Mouse (Mus musculus): ENCODE results near the gene Rasgrf1. TPM values are rescaled to one million over a fixed set of nuclear protein-coding genes. Genes with fewer than 3 reads are reported as not detected.

Gene Rasgrf1
- total and polyA plus RNA-seq, 3 experiments, result not detected

- no peak overlapping the region for H3K27ac ChIP-seq (ENCODE audit: insufficient read depth, low read depth)
- no peak overlapping the region for H3K4me3 ChIP-seq (replicated peaks in 1 of 3; ENCODE audit: low read depth in 2 of 3, low read length in 2 of 3, poor library complexity in 1 of 3)
- dilution Hi-C loops (cut with MboI; ENCODE audit: extremely low pct_ligation_motif_present, extremely low pct_unique_long_range_greater_than_20kb, low sequenced_read_pairs) (no loop called here), in situ Hi-C loops (cut with MboI; ENCODE audit: low pct_ligation_motif_present, low pct_unique_long_range_greater_than_20kb, low sequenced_read_pairs) (no loop called here)
- H3K4me2 ChIP-seq (ENCODE audit: insufficient read depth, low read depth, poor library complexity, severe bottlenecking), result no peak overlapping the region
- no peak for DNase-seq (ENCODE audit: extremely low read depth)
- no peak for TF ChIP-seq TBP (conservative IDR thresholded peaks at IDR 0.05; ENCODE audit: low read depth, low read length)
- no peak for TF ChIP-seq SIN3A (IDR thresholded peaks at IDR 0.05; ENCODE audit: low read length)
- TF ChIP-seq MYC (IDR thresholded peaks at IDR 0.05; ENCODE audit: low read depth, low read length), result no peak
- TF ChIP-seq HCFC1 (IDR thresholded peaks at IDR 0.05; ENCODE audit: low read depth, low read length), result no peak
- no peak for TF ChIP-seq NRF1 (IDR thresholded peaks at IDR 0.05; ENCODE audit: low read depth, low read length)
- no peak for TF ChIP-seq ETS1 (conservative IDR thresholded peaks at IDR 0.05; ENCODE audit: low read depth, low read length)
- TF ChIP-seq ZNF384 (IDR thresholded peaks at IDR 0.05; ENCODE audit: low read depth, low read length), result no peak
- no peak for TF ChIP-seq ELF1 (IDR thresholded peaks at IDR 0.05; ENCODE audit: low read depth, low read length)
- no peak for TF ChIP-seq NELFE (IDR thresholded peaks at IDR 0.05; ENCODE audit: low read depth, low read length)
- TF ChIP-seq MAX (IDR thresholded peaks at IDR 0.05; ENCODE audit: low read length), result no peak
- no peak for TF ChIP-seq RCOR1 (conservative IDR thresholded peaks at IDR 0.05; ENCODE audit: low read depth, low read length)
- no peaks in the 10 kb centered on the region for H3K79me2 ChIP-seq (replicated peaks; ENCODE audit: control insufficient read depth, extremely low read depth, insufficient read depth, poor library complexity, severe bottlenecking)
- H3K36me3 ChIP-seq (replicated peaks in 1 of 2; ENCODE audit: control insufficient read depth in 1 of 2, insufficient read depth in 1 of 2, low read length in 1 of 2), result no peaks in the 10 kb centered on the region
- H3K9ac ChIP-seq (ENCODE audit: insufficient read depth, low read depth), result no peak overlapping the region
- H3K4me1 ChIP-seq (ENCODE audit: control insufficient read depth in 1 of 2, insufficient read depth in 2 of 2), result peaks cover 11 to 28% of the 10 kb centered on the region in 2 experiments
- peaks cover 4% of the 10 kb centered on the region for H3K27me3 ChIP-seq (replicated peaks)
- H3K9me3 ChIP-seq (replicated peaks; ENCODE audit: low read length), result peaks cover 3% of the 10 kb centered on the region
These were observed 34.2 kb upstream of the Rasgrf1 start for GRCm38 (mm10) chr9:89875551-89875950.

- H3K4me2 ChIP-seq (ENCODE audit: insufficient read depth, low read depth, poor library complexity, severe bottlenecking), result no peak overlapping the region
- H3K27me3 ChIP-seq (replicated peaks), result no peaks in the 10 kb centered on the region
- peaks cover 4 to 12% of the 10 kb centered on the region in 2 experiments for H3K4me1 ChIP-seq (ENCODE audit: control insufficient read depth in 1 of 2, insufficient read depth in 2 of 2)
- H3K36me3 ChIP-seq (replicated peaks in 1 of 2; ENCODE audit: control insufficient read depth in 1 of 2, insufficient read depth in 1 of 2, low read length in 1 of 2), result no peaks in the 10 kb centered on the region
- TF ChIP-seq ZC3H11A (IDR thresholded peaks at IDR 0.05; ENCODE audit: low read depth, low read length) (no peak), MEF2A (IDR thresholded peaks at IDR 0.05; ENCODE audit: borderline replicate concordance, low read depth, low read length) (no peak), USF1 (IDR thresholded peaks at IDR 0.05; ENCODE audit: low read depth, low read length) (no peak), E2F4 (IDR thresholded peaks at IDR 0.05; ENCODE audit: insufficient replicate concordance, low read depth, low read length) (no peak)
- H3K9ac ChIP-seq (ENCODE audit: insufficient read depth, low read depth), result no peak overlapping the region
- dilution Hi-C loops (cut with MboI; ENCODE audit: extremely low pct_ligation_motif_present, extremely low pct_unique_long_range_greater_than_20kb, low sequenced_read_pairs) (no loop called here), in situ Hi-C loops (cut with MboI; ENCODE audit: low pct_ligation_motif_present, low pct_unique_long_range_greater_than_20kb, low sequenced_read_pairs) (no loop called here)
- H3K79me2 ChIP-seq (replicated peaks; ENCODE audit: control insufficient read depth, extremely low read depth, insufficient read depth, poor library complexity, severe bottlenecking), result no peaks in the 10 kb centered on the region
- DNase-seq (ENCODE audit: extremely low read depth), result no peak
- no peak overlapping the region for H3K4me3 ChIP-seq (replicated peaks in 1 of 3; ENCODE audit: low read depth in 2 of 3, low read length in 2 of 3, poor library complexity in 1 of 3)
- H3K9me3 ChIP-seq (replicated peaks; ENCODE audit: low read length), result peaks cover 8% of the 10 kb centered on the region
- H3K27ac ChIP-seq (ENCODE audit: insufficient read depth, low read depth), result no peak overlapping the region
These were observed 31.2 kb upstream of the Rasgrf1 start for GRCm38 (mm10) chr9:89878471-89879020.
